Mouse (Mus musculus) heart, postnatal 0 days (tissue): Measurements from ENCODE around the gene Dock8.

Experiments
- CTCF ChIP-seq: IDR thresholded peaks from 2 replicates; pipeline ENCODE4 v1.5.1; 2016; ENCODE audit warnings: antibody characterized with exemption, control low read depth, low read depth
- EP300 ChIP-seq: IDR thresholded peaks from 2 replicates; pipeline ENCODE4 v1.6.1; 2016; ENCODE audit warnings: antibody characterized with exemption, low read depth

- TF ChIP-seq EP300 (no peak), CTCF (no peak)
These were observed 167.1 kb downstream of the Dock8 start for GRCm38 (mm10) chr19:25166412-25166811.
